Mouse (Mus musculus): ENCODE results near the gene Gm47429. TPM values are rescaled to one million over a fixed set of nuclear protein-coding genes. Genes with fewer than 3 reads are reported as not detected.
"Not testable (repeated sequence)": the region's sequence is repeated elsewhere in the genome, so short reads cannot be mapped to it uniquely, and the experiment has no call there.

Gene Gm47429
- polyA plus RNA-seq (2015; fragmentation: Nextera tagmentation; extraction: Ambion mirVana) = not detected in 2 replicates

DNA sequence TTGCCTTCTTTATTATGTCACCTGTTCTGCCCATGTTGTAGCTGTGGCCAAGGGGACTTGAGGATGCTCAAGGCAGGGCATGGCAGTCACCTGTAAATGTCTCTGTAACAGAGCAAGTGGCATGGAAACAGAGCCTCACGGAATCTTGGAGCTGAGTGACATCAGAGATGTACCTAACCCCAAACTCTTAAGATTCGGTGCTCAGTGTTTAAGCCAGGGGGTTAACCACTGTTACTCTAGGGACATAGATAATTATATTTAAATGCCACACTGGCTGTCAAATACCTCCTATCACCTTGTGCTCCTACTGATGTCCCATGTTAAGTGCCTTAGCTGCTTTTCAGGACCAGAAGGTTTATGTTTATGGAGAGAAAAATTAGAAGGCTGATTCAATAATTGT is at the start of gene Gm47429:
Gm47429 (minus strand) TSS at position 101 of the 400 bp plus-strand sequence.
- no peak within 1 kb of the TSS for H3K27ac ChIP-seq
- no peaks in the 10 kb centered on the region for H3K4me1 ChIP-seq
- H3K4me3 ChIP-seq (replicated peaks) = no peak within 1 kb of the TSS
- 88% methylated on average over 2 of the region's 2 CpGs for WGBS
- H3K9ac ChIP-seq = no peak within 1 kb of the TSS
- H3K4me2 ChIP-seq = no peak within 1 kb of the TSS
- no peaks in the 10 kb centered on the region for H3K36me3 ChIP-seq
- no peak for ATAC-seq (replicated peaks; ENCODE audit: low FRiP score)
- no peaks in the 10 kb centered on the region for H3K9me3 ChIP-seq (replicated peaks)
- H3K27me3 ChIP-seq = no peaks in the 10 kb centered on the region

DNA sequence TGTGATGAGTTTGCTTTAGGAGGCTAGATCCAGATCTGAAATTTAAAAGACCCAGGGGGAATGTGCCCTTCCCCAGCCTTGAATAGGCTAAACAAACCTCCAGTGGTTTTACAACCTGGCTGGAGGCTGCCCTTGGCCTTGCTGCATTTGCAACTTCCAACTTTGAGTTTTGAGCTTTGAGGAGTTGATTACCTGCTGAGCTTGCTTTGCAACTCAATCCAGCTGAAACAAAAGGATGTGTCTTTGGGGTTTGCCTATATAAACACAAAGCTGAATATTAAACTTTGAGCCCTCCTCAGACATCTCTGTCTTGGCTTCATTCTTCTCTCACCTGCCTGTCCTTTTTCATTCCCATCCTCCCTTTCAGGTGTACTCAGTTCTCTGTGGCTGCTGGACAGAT is 44.8 kb upstream of the Gm47429 start:
- H3K9ac ChIP-seq; H3K36me3 ChIP-seq; H3K4me2 ChIP-seq; H3K4me3 ChIP-seq (replicated peaks); H3K9me3 ChIP-seq (replicated peaks); H3K4me1 ChIP-seq; ATAC-seq (replicated peaks; ENCODE audit: low FRiP score); H3K27ac ChIP-seq; H3K27me3 ChIP-seq: not testable (repeated sequence)

DNA sequence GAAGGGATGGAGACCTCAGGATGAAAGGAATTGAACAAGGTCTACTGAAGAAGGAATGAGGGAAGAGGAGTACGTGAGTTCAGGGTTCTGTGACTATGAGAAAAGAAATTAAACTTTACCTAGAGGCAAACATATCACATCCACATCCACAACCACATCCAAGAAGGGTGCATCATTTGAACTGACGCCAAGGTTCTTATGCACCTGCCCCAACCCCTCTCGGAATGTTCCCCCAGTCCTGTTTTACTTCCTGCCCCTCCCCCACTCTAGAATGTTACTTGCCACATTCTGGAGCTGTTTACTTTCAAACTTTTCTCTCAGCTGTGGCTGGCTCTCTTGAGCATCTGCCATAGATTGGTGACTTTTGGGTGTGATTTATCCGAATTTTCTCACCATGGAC is 23.3 kb upstream of the Gm47429 start, which contains the start of gene Nutm2:
Nutm2 (plus strand) TSS at position 301 of the 400 bp plus-strand sequence.
- H3K4me1 ChIP-seq = no peaks in the 10 kb centered on the region
- WGBS = 79% methylated on average over 4 of the region's 4 CpGs
- no peak for ATAC-seq (replicated peaks; ENCODE audit: low FRiP score)

DNA sequence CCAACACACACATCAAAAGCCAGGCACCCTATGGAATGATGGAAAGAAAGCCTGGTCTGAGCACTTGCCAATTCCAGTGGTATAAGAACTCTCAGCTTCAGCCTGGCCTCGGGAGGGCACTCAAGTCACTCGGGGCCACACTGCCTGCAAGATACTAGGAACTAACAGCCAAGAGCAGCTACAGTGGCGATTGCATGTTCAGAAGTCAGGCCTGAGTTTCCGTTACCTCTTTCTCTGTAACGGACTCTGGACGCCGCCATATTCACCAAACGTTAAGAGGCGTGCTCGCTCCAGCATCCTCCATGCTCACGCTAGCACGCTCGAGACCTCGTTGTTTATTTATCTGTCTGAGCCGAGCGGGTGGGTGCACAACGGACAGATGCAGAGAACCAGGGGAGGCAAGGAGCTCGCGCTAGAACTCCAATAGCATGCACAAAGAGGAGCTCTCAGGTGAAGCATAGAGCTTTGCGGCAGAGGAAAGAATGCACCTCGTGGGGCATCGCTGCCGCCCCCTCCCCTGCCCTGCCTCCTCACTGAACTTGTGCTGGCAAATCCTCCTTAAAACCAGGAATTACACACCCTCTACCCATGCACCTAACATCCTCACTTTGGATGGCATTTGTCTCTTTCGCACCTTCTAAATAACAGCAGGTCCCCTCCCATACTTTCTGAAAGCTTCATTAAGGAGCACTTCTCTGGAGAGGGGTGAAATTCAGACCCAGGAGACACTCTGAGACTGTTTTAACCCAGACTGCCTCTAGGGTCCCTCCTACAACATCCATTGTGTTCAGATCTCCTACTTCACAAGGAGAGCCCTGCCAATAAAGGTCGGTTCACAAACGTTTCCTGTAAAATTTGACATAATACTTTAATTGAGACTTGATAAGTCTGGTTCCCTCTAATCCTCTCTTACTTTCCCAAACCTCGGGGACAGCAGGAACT is 21.2 kb upstream of the Gm47429 start:
- Histone ChIP-seq H3K4me3 (replicated peaks) (peak overlapping the region; percentile 27), H3K9ac (no peak overlapping the region)
- 36% methylated on average over 27 of the region's 27 CpGs for WGBS

More for the DNA sequence above, 23.3 kb upstream of the Gm47429 start, which contains the start of gene Nutm2:
- no peak within 1 kb of the TSS for H3K4me3 ChIP-seq (replicated peaks)
- H3K9me3 ChIP-seq (replicated peaks) = no peaks in the 10 kb centered on the region
- H3K27me3 ChIP-seq = no peaks in the 10 kb centered on the region
- H3K4me2 ChIP-seq = no peak within 1 kb of the TSS
- H3K27ac ChIP-seq = no peak within 1 kb of the TSS
- H3K36me3 ChIP-seq = no peaks in the 10 kb centered on the region
- no peak within 1 kb of the TSS for H3K9ac ChIP-seq

DNA sequence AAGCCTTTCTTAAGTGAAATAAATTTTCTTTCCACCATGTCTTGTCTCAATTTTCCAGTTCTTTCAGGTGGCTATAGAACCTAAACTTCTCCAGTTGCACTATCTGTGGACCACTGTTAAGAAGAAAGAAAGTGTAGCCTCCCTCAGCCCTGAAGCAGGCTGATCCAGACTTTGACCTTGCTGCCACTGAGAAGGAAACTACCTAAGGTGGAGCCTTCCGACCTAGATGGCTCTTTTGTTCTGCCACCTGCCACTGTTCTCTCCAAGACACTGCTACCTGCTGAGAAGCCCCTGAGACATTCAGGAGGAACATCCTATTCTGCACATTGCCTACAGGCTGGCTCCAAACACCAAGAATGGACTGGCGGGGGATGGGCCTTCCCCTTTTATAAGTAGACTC is 16.7 kb upstream of the Gm47429 start:
- not testable (repeated sequence) for H3K4me3 ChIP-seq (replicated peaks); H3K27me3 ChIP-seq; H3K27ac ChIP-seq; H3K9me3 ChIP-seq (replicated peaks); ATAC-seq (replicated peaks; ENCODE audit: low FRiP score); H3K9ac ChIP-seq; H3K36me3 ChIP-seq; H3K4me2 ChIP-seq; H3K4me1 ChIP-seq
- 70% methylated on average over 2 of the region's 2 CpGs for WGBS

More for the DNA sequence above, 21.2 kb upstream of the Gm47429 start:
- no peaks in the 10 kb centered on the region for H3K4me1 ChIP-seq
- H3K27me3 ChIP-seq = no peaks in the 10 kb centered on the region
- no peak overlapping the region for H3K27ac ChIP-seq
- no peak for ATAC-seq (replicated peaks; ENCODE audit: low FRiP score)
- H3K4me2 ChIP-seq = peak overlapping the region; percentile 56
- no peaks in the 10 kb centered on the region for H3K9me3 ChIP-seq (replicated peaks)
- H3K36me3 ChIP-seq = no peaks in the 10 kb centered on the region

DNA sequence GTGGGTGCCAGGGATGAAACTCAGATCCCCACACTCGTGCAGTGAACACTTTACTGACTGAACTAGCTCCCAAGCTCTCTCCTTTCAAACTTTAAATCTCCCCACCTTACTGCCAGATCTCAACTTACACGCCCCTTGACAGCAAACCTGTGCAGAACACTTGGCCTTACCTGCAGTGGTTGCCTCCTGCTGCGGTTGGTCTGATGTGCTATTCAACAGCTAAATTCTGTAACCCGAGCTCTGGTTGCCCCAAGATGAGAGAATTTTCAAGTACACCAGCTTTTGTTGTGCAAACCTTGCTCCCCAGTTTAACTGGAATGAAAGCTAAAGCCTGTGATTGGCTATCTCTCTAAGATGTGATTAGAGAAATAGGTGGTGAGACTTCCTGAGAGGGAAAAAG is 9.7 kb upstream of the Gm47429 start:
- Histone ChIP-seq H3K27me3 (no peaks in the 10 kb centered on the region), H3K4me2 (no peak overlapping the region), H3K27ac (no peak overlapping the region), H3K9ac (no peak overlapping the region), H3K4me3 (replicated peaks) (no peak overlapping the region), H3K36me3 (no peaks in the 10 kb centered on the region), H3K4me1 (no peaks in the 10 kb centered on the region), H3K9me3 (replicated peaks) (no peaks in the 10 kb centered on the region)
- WGBS = 23% methylated on average over 4 of the region's 4 CpGs
- ATAC-seq (replicated peaks; ENCODE audit: low FRiP score) = no peak

DNA sequence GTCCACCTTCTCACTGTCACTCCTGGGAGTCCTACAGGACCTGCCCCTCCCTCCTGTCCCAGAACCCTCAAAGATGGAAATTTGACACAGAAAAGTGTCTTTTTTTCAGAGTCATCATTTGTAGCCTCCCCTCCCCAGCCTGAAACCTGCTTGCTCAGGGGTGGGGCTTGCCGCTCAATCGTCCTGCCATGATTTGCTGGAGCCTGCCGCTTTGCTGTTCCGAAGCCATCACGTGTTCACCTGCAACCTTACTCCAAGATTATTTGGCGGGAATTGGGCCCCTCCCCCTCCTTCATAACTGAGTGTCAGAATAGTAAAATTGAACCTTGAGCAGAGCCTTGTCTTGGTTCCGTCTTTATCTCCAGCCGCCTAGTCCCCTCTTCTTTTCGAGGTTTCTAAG is 8.6 kb upstream of the Gm47429 start:
- not testable (repeated sequence) for ATAC-seq (replicated peaks; ENCODE audit: low FRiP score); H3K4me2 ChIP-seq; H3K9me3 ChIP-seq (replicated peaks); H3K36me3 ChIP-seq; H3K27ac ChIP-seq; H3K9ac ChIP-seq; H3K27me3 ChIP-seq; H3K4me1 ChIP-seq; H3K4me3 ChIP-seq (replicated peaks)
- WGBS = 73% methylated on average over 9 of the region's 9 CpGs

DNA sequence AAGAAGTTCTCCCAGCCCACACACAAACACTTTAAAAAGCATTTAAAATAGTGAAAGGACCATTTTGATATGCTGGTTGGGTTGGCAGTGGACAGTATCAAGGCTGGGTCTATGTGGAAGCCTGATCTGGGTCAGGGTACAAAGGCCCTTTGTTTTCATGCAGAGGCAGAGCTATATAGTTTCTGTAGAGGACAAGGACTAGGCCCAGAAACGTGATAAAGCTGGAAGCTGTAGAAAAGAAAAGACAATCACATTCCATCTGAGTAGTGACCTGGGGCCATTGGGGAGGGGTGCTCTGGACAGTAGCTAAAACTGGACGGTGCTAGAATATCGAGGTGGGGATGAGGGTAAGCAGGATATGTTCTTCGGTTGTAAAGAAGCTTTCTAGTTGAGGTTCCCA is 1.5 kb upstream of the Gm47429 start:
- H3K9ac ChIP-seq = no peak overlapping the region
- no peaks in the 10 kb centered on the region for H3K36me3 ChIP-seq
- no peak for ATAC-seq (replicated peaks; ENCODE audit: low FRiP score)
- H3K27ac ChIP-seq = no peak overlapping the region
- no peak overlapping the region for H3K4me3 ChIP-seq (replicated peaks)
- no peaks in the 10 kb centered on the region for H3K4me1 ChIP-seq
- H3K27me3 ChIP-seq = no peaks in the 10 kb centered on the region
- whole genome bisulfite sequencing = 71% methylated on average over 4 of the region's 4 CpGs
- H3K4me2 ChIP-seq = no peak overlapping the region
- H3K9me3 ChIP-seq (replicated peaks) = no peaks in the 10 kb centered on the region

DNA sequence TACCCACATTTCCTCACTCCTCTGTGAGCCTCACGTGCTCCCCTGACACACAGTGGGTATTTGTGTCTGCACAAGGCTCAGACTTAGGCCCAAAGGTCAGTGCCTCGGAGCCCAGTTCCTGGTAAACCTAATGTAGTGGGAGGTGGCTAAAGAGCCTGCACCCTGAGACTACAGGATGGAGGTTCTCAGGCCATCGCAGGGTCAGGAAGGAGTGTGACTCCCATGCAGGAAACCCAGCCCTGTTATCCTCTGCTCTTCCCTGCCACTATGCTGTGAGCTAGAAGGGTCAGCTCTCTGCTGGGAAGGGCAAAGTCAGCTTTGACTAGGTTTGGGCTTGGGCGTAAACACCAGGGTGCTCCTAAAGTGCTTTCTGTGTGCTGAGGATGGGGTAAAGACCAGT is 17.0 kb downstream of the Gm47429 start:
- no peak overlapping the region for H3K4me2 ChIP-seq
- WGBS = 81% methylated on average over 4 of the region's 4 CpGs
- no peak for ATAC-seq (replicated peaks; ENCODE audit: low FRiP score)

DNA sequence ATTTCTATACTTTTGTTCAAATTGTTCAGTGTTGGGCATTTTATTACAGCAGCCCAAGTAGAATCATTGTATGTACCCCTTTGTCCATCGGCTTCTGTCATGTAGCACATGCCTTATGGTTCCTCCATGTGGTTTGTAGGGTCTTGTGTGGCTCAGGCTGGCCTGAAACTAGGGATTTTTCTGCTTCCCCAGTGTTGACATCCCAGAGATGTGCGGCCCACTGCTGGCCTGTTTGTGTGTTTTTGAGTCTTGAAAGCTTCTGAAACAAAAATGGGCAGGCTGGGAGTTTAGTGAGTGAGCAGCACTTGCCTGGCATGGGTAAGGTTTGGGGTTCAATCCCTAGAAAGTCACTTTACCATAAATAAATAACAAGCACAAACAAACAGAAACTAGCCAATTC is 19.2 kb downstream of the Gm47429 start:
- H3K4me3 ChIP-seq (replicated peaks) = no peak overlapping the region
- no peak overlapping the region for H3K27ac ChIP-seq
- H3K4me1 ChIP-seq = 0 out of 2 replicates have a peak, but pooled peaks cover 3% of the 10 kb centered on the region
- 93% methylated on average over 2 of the region's 2 CpGs for WGBS
- no peaks in the 10 kb centered on the region for H3K9me3 ChIP-seq (replicated peaks)
- H3K4me2 ChIP-seq = no peak overlapping the region
- no peak overlapping the region for H3K9ac ChIP-seq
- ATAC-seq (replicated peaks; ENCODE audit: low FRiP score) = no peak
- no peaks in the 10 kb centered on the region for H3K27me3 ChIP-seq
- peaks cover 92% of the 10 kb centered on the region for H3K36me3 ChIP-seq

More for the DNA sequence above, 17.0 kb downstream of the Gm47429 start:
- H3K9me3 ChIP-seq (replicated peaks) = no peaks in the 10 kb centered on the region
- no peaks in the 10 kb centered on the region for H3K27me3 ChIP-seq
- H3K9ac ChIP-seq = no peak overlapping the region
- H3K4me3 ChIP-seq (replicated peaks) = no peak overlapping the region
- H3K27ac ChIP-seq = no peak overlapping the region
- peaks cover 96% of the 10 kb centered on the region for H3K36me3 ChIP-seq
- H3K4me1 ChIP-seq = 0 out of 2 replicates have a peak, but pooled peaks cover 3% of the 10 kb centered on the region

DNA sequence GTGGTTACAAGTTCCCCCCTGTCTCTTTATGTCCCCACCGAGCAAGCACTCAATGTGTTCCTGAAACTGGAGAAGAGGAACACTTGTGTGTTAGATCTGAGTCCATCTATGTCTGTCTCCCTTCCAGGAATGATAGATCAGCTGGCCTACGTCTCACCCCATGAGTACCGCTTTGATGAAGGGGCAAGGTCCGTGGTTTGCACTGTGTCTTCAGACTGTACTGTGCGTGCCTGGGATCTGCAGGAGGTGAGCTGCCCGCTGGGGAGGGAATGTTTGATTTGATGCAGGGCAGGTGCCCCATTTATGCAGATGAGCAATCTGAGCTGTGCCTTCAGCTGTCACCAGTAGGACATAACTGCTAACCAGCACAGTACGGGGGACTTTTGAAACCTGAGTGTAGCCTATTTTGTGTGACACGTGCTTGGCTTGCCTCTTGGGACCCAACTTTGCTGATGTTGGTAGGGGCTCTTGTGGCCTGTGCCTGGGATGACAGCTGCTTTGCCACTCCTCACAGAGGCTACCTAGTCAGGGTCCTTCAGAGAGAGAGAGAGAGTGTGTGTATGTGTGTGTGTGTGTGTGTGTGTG is 20.0 kb downstream of the Gm47429 start:
- H3K36me3 ChIP-seq = peaks cover 85% of the 10 kb centered on the region
- H3K9ac ChIP-seq = no peak overlapping the region
- no peak overlapping the region for H3K27ac ChIP-seq
- H3K27me3 ChIP-seq = no peaks in the 10 kb centered on the region
- peak; percentile 44; the same call in 1 of the 2 replicates for ATAC-seq (replicated peaks; ENCODE audit: low FRiP score)
- H3K4me1 ChIP-seq = peaks cover 4% of the 10 kb centered on the region; the same call in 1 of the 2 replicates
- 61% methylated on average over 8 of the region's 8 CpGs for WGBS
- H3K4me2 ChIP-seq = no peak overlapping the region
- H3K9me3 ChIP-seq (replicated peaks) = no peaks in the 10 kb centered on the region
- H3K4me3 ChIP-seq (replicated peaks) = no peak overlapping the region

DNA sequence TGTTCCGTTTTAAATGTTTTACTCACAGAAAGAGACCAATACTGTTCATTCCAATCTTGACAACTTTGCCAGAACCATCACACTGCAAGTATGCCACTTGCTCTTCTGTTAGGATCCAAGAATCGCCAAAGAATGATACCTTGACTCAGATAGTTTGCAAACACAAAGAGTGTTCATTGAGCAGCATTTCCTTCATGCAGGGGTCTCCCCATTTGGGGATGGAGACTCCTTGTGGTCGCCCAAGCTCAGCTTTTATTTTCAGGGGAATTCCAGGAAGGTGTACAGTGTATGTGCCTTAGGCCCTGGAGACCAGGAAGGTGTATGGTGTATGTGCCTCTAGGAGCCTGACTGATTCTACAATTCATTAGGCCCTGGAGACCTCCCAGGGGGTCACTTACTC is 25.3 kb downstream of the Gm47429 start:
- peaks cover 14% of the 10 kb centered on the region; the same call in 1 of the 2 replicates for H3K4me1 ChIP-seq
- peaks cover 32% of the 10 kb centered on the region for H3K36me3 ChIP-seq
- H3K9me3 ChIP-seq (replicated peaks) = no peaks in the 10 kb centered on the region
- H3K27ac ChIP-seq = no peak overlapping the region
- peak overlapping the region; percentile 71 for H3K4me2 ChIP-seq
- ATAC-seq (replicated peaks; ENCODE audit: low FRiP score) = peak; percentile 41; the same call in 1 of the 2 replicates
- no peaks in the 10 kb centered on the region for H3K27me3 ChIP-seq
- peak overlapping the region; percentile 90 for H3K4me3 ChIP-seq (replicated peaks)
- H3K9ac ChIP-seq = peak overlapping the region; percentile 72
- WGBS = 34% methylated on average over 3 of the region's 3 CpGs

Measured in kidney, embryonic 15.5 days (tissue).